ENCODE assay signal across 12 mouse cellular contexts in genomic region chr11:109210772-109211171, GRCm38 (mm10).
DNase-seq lines count a peak whose midpoint lies in the region; ATAC-seq and TF ChIP-seq lines count a peak whose summit lies in the region.
"Had no signal": no experiment of that assay in that cellular context is flagged by ENCODE, and none has a peak within 500 bp of the region (broad histone marks: within the 10 kb centered on the region; RNA-seq: fewer than 3 reads in every experiment).

No protein-coding gene starts in this region.

- H3K9me3 ChIP-seq in forebrain, postnatal 0 days (ENCODE audit: low read length) = no peaks in the 10 kb centered on the region
- H3K9me3 ChIP-seq in midbrain, embryonic 12.5 days = no peaks in the 10 kb centered on the region
- no peaks in the 10 kb centered on the region for H3K9me3 ChIP-seq in liver, embryonic 12.5 days (replicated peaks)
- H3K9me3 ChIP-seq: limb, embryonic 13.5 days had no signal

- peak; percentile 18 for DNase-seq in adrenal gland, adult 8-10 months
- DNase-seq in adrenal gland, postnatal 14 days = peak; percentile 51
- DNase-seq in forebrain, postnatal 0 days = no peak
- DNase-seq: gastrocnemius, adult 2 months; kidney, postnatal 14 days had no signal

- no peak overlapping the region for H3K4me3 ChIP-seq in forebrain, postnatal 0 days (ENCODE audit: low read depth, low read length)
- H3K4me3 ChIP-seq in midbrain, embryonic 12.5 days = no peak overlapping the region
- no peak overlapping the region for H3K4me3 ChIP-seq in liver, embryonic 12.5 days
- H3K4me3 ChIP-seq: gastrocnemius, adult 2 months; limb, embryonic 13.5 days; myocyte had no signal

- peaks cover 6% of the 10 kb centered on the region; the same call in 1 of the 2 replicates for H3K4me1 ChIP-seq in forebrain, postnatal 0 days (ENCODE audit: insufficient read depth)
- H3K4me1 ChIP-seq in midbrain, embryonic 12.5 days = peaks cover 31% of the 10 kb centered on the region
- H3K4me1 ChIP-seq in liver, embryonic 12.5 days = no peaks in the 10 kb centered on the region
- H3K4me1 ChIP-seq: limb, embryonic 13.5 days had no signal

- peak; percentile 47; the same call in 1 of the 2 replicates for ATAC-seq in forebrain, postnatal 0 days
- peak; percentile 52; the same call in 1 of the 2 replicates for ATAC-seq in midbrain, embryonic 12.5 days (ENCODE audit: low FRiP score, low read depth)
- ATAC-seq in inflammation-experienced regulatory T-cells, adult 6 months = no peak
- no peak for ATAC-seq in erythroid progenitor cell, adult 5-6 weeks (replicated peaks; ENCODE audit: low FRiP score, poor library complexity, severe bottlenecking)
- no peak for ATAC-seq in liver, embryonic 12.5 days

- 14% methylated on average over 11 of the region's 11 CpGs for WGBS in forebrain, postnatal 0 days
- 15% methylated on average over 11 of the region's 11 CpGs for WGBS in midbrain, embryonic 12.5 days
- WGBS in liver, embryonic 12.5 days (ENCODE audit: insufficient replicate concordance) = 59% methylated on average over 11 of the region's 11 CpGs

- H3K36me3 ChIP-seq in forebrain, postnatal 0 days (ENCODE audit: insufficient read depth) = no peaks in the 10 kb centered on the region
- H3K36me3 ChIP-seq in midbrain, embryonic 12.5 days = no peaks in the 10 kb centered on the region
- H3K36me3 ChIP-seq in liver, embryonic 12.5 days = no peaks in the 10 kb centered on the region
- H3K36me3 ChIP-seq: G1E; limb, embryonic 13.5 days had no signal

- no peak overlapping the region for H3K27ac ChIP-seq in forebrain, postnatal 0 days (ENCODE audit: low read depth, low read length)
- no peak overlapping the region for H3K27ac ChIP-seq in midbrain, embryonic 12.5 days (replicated peaks)
- H3K27ac ChIP-seq in liver, embryonic 12.5 days = no peak overlapping the region
- H3K27ac ChIP-seq: gastrocnemius, adult 2 months; limb, embryonic 13.5 days had no signal

- no peak overlapping the region for H3K9ac ChIP-seq in forebrain, postnatal 0 days
- H3K9ac ChIP-seq in midbrain, embryonic 12.5 days (replicated peaks) = no peak overlapping the region
- H3K9ac ChIP-seq in liver, embryonic 12.5 days = no peak overlapping the region
- H3K9ac ChIP-seq: limb, embryonic 13.5 days had no signal

- no peak overlapping the region for H3K4me2 ChIP-seq in forebrain, postnatal 0 days (ENCODE audit: low read depth)
- peak overlapping the region; percentile 10; the same call in 1 of the 2 replicates for H3K4me2 ChIP-seq in midbrain, embryonic 12.5 days (replicated peaks)
- H3K4me2 ChIP-seq in liver, embryonic 12.5 days = no peak overlapping the region
- H3K4me2 ChIP-seq: limb, embryonic 13.5 days had no signal

- no peaks in the 10 kb centered on the region for H3K27me3 ChIP-seq in forebrain, postnatal 0 days (ENCODE audit: insufficient read depth, low read length)
- H3K27me3 ChIP-seq in midbrain, embryonic 12.5 days = peaks cover 10% of the 10 kb centered on the region
- H3K27me3 ChIP-seq in liver, embryonic 12.5 days (replicated peaks) = no peaks in the 10 kb centered on the region
- H3K27me3 ChIP-seq: limb, embryonic 13.5 days had no signal

- no peak for TF ChIP-seq CTCF in forebrain, postnatal 0 days (IDR thresholded peaks at IDR 0.05; ENCODE audit: low read depth)

Comparison
In these comparisons a context has a peak if more than half of its experiments do, and no peak if none do; other contexts are left out.
1. ATAC-seq: peak in forebrain, postnatal 0 days (single experiment) and midbrain, embryonic 12.5 days (single experiment); none in inflammation-experienced regulatory T-cells, adult 6 months (single experiment), erythroid progenitor cell, adult 5-6 weeks (single experiment) and liver, embryonic 12.5 days (single experiment).